Mouse (Mus musculus): ENCODE data around the gene Dnajc10. TPM values are rescaled to one million over a fixed set of nuclear protein-coding genes. Genes with fewer than 3 reads are reported as not detected.

Gene Dnajc10
- polyA plus RNA-seq, 1 experiment from 2014 or later: 84.2 TPM

DNA sequence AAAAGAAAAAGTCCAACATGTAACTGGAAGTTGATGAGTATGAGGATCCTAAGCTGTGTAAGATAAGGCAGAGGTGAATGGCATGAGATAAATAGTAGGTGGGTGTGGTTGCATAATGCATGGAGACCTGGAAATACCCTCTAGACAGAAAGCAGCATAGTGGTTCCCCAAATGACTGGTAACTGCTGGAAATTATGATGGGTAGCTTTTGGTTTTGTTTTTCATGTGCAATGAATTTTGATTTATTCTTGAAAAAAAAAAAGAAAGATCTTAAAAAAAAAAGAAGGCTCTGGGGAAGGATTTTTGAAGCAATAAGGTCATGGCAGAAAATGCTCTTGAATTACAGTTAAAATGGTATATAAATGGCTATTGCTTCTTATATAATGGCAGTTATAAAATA, 59.6 kb downstream of the Dnajc10 start:
- ATAC-seq (ENCODE audit: low read depth): no peak
- Histone ChIP-seq H3K27me3 (replicated peaks; ENCODE audit: control insufficient read depth, insufficient read depth, low read length) (no peaks in the 10 kb centered on the region), H3K4me1 (ENCODE audit: control insufficient read depth, insufficient read depth, low read length) (no peaks in the 10 kb centered on the region), H3K27ac (replicated peaks; ENCODE audit: low read depth, low read length) (no peak overlapping the region), H3K4me3 (ENCODE audit: low read depth, low read length) (no peak overlapping the region), H3K36me3 (ENCODE audit: control insufficient read depth, insufficient read depth, low read length) (no peaks in the 10 kb centered on the region), H3K9me3 (ENCODE audit: control insufficient read depth, low read length) (no peaks in the 10 kb centered on the region), H3K4me2 (ENCODE audit: low read depth, low read length) (no peak overlapping the region), H3K9ac (ENCODE audit: low read depth, low read length) (no peak overlapping the region)
- DNase-seq (ENCODE audit: low spot score): no peak

DNA sequence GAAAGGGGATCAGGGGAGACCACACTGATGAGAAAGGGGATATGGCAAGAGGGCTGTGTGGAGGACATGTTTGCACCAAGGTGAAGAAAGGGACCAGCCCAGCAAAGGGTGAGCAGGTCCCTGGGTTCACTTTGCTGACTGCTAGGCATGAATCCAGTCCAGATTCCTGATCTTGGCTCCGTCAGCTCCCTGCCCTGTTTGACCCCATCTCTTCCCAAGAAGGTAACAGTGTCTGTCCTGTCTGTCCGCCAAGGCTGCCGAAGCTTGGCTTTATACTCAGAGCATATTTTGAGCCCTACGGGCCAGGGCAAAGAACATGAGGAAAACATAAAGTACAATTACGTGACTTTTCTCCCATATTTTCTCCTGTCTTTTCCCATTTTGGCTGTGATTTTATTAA, 64.6 kb downstream of the Dnajc10 start:
- Histone ChIP-seq H3K4me3 (ENCODE audit: low read depth, low read length) (no peak overlapping the region), H3K9ac (ENCODE audit: low read depth, low read length) (no peak overlapping the region)
- 73% methylated on average over 5 of the region's 5 CpGs for WGBS

GRCm38 (mm10) chr2:80384447-80384846, 69.2 kb downstream of the Dnajc10 start:
- ATAC-seq (ENCODE audit: low read depth) (no peak), DNase-seq (ENCODE audit: low spot score) (no peak)
- Histone ChIP-seq H3K4me2 (ENCODE audit: low read depth, low read length) (no peak overlapping the region), H3K4me3 (ENCODE audit: low read depth, low read length) (no peak overlapping the region), H3K9ac (ENCODE audit: low read depth, low read length) (no peak overlapping the region), H3K27me3 (replicated peaks; ENCODE audit: control insufficient read depth, insufficient read depth, low read length) (no peaks in the 10 kb centered on the region), H3K36me3 (ENCODE audit: control insufficient read depth, insufficient read depth, low read length) (no peaks in the 10 kb centered on the region), H3K27ac (replicated peaks; ENCODE audit: low read depth, low read length) (no peak overlapping the region), H3K9me3 (ENCODE audit: control insufficient read depth, low read length) (no peaks in the 10 kb centered on the region), H3K4me1 (ENCODE audit: control insufficient read depth, insufficient read depth, low read length) (peaks cover 16% of the 10 kb centered on the region)
- WGBS: 79% methylated on average over 4 of the region's 4 CpGs

More for the DNA sequence above, 64.6 kb downstream of the Dnajc10 start:
- ATAC-seq (ENCODE audit: low read depth): no peak
- Histone ChIP-seq H3K4me1 (ENCODE audit: control insufficient read depth, insufficient read depth, low read length) (no peaks in the 10 kb centered on the region), H3K27ac (replicated peaks; ENCODE audit: low read depth, low read length) (no peak overlapping the region), H3K4me2 (ENCODE audit: low read depth, low read length) (no peak overlapping the region), H3K36me3 (ENCODE audit: control insufficient read depth, insufficient read depth, low read length) (no peaks in the 10 kb centered on the region), H3K27me3 (replicated peaks; ENCODE audit: control insufficient read depth, insufficient read depth, low read length) (no peaks in the 10 kb centered on the region), H3K9me3 (ENCODE audit: control insufficient read depth, low read length) (no peaks in the 10 kb centered on the region)
- DNase-seq (ENCODE audit: low spot score): no peak

DNA sequence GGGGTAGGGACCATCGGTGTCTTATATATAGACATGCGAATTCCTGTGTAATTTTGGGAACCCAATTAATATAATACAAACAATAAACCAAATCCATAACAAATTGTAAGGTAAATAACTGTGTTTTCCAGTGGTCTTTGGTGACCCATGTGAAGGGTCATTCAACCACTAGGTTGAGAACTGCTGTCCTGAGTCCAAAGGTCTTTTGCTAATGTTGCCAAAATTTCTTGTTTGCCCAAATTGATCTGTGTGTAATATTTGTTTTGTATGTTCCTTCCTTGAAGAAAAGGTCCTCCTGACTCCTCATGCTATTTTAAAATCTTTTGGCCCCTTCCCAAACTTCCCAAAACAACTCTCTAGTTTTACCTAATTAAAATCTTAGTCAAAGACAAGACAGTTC, 71.0 kb downstream of the Dnajc10 start:
- no peak for DNase-seq (ENCODE audit: low spot score)
- Histone ChIP-seq H3K36me3 (ENCODE audit: control insufficient read depth, insufficient read depth, low read length) (no peaks in the 10 kb centered on the region), H3K27ac (replicated peaks; ENCODE audit: low read depth, low read length) (no peak overlapping the region), H3K4me2 (ENCODE audit: low read depth, low read length) (no peak overlapping the region), H3K4me3 (ENCODE audit: low read depth, low read length) (no peak overlapping the region), H3K9ac (ENCODE audit: low read depth, low read length) (no peak overlapping the region), H3K9me3 (ENCODE audit: control insufficient read depth, low read length) (no peaks in the 10 kb centered on the region), H3K27me3 (replicated peaks; ENCODE audit: control insufficient read depth, insufficient read depth, low read length) (no peaks in the 10 kb centered on the region), H3K4me1 (ENCODE audit: control insufficient read depth, insufficient read depth, low read length) (peaks cover 16% of the 10 kb centered on the region)
- no peak for ATAC-seq (ENCODE audit: low read depth)
- WGBS: 92% methylated on average over 2 of the region's 2 CpGs

DNA sequence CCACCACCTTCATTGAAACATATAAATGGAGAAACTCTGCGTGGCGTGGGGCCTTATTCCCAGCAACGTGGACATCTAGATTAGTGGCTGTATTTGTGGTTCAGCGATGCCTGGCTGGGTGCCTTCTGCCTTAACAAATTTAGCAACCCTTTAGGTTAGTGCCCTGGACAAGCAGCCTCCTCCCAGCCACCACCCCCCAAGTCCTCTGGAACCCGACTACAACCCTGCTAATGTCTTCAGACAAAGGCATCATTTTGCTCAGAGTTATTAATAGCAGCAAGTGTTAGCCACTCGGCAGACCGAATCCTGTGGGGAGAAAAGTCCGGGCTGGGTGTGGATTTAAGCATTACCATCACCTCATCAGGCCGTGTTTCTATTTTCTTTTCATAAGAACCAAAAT, 72.4 kb downstream of the Dnajc10 start:
- no peaks in the 10 kb centered on the region for H3K36me3 ChIP-seq (ENCODE audit: control insufficient read depth, insufficient read depth, low read length)
- peak; percentile 57; the same call in 1 of the 2 replicates for ATAC-seq (ENCODE audit: low read depth)
- no peaks in the 10 kb centered on the region for H3K9me3 ChIP-seq (ENCODE audit: control insufficient read depth, low read length)
- peak; percentile 64 for DNase-seq (ENCODE audit: low spot score)
- H3K4me3 ChIP-seq (ENCODE audit: low read depth, low read length): no peak overlapping the region
- H3K9ac ChIP-seq (ENCODE audit: low read depth, low read length): no peak overlapping the region
- H3K4me1 ChIP-seq (ENCODE audit: control insufficient read depth, insufficient read depth, low read length): peaks cover 16% of the 10 kb centered on the region
- H3K4me2 ChIP-seq (ENCODE audit: low read depth, low read length): 0 out of 2 replicates have a peak overlapping the region, but pooled peaks have one; percentile 2
- peak overlapping the region; percentile 39; the same call in 1 of the 2 replicates for H3K27ac ChIP-seq (replicated peaks; ENCODE audit: low read depth, low read length)
- 42% methylated on average over 9 of the region's 9 CpGs for WGBS
- no peaks in the 10 kb centered on the region for H3K27me3 ChIP-seq (replicated peaks; ENCODE audit: control insufficient read depth, insufficient read depth, low read length)

DNA sequence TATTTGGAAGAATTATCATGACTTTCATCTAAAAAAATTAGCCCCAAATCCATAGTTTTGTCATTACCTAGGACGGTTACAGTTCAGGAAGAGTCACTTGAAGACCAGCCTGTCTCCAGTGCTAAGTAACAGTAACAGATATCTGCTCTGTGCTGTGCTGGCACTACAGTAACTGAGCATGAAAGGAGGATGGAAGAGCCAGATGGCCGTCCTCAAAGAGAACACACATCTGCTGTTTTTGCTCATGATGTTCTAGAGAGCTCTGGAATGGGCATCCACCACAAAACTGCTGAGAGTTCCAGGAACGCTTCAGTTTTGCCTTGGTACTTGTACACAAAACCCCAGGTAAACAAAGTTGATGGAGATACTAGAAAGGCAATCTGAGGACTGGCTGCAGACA, 73.1 kb downstream of the Dnajc10 start:
- no peak overlapping the region for H3K4me3 ChIP-seq (ENCODE audit: low read depth, low read length)
- peaks cover 16% of the 10 kb centered on the region for H3K4me1 ChIP-seq (ENCODE audit: control insufficient read depth, insufficient read depth, low read length)
- no peaks in the 10 kb centered on the region for H3K27me3 ChIP-seq (replicated peaks; ENCODE audit: control insufficient read depth, insufficient read depth, low read length)
- DNase-seq (ENCODE audit: low spot score): no peak
- no peak overlapping the region; the same call in 1 of the 2 replicates for H3K27ac ChIP-seq (replicated peaks; ENCODE audit: low read depth, low read length)
- no peak for ATAC-seq (ENCODE audit: low read depth)
- no peaks in the 10 kb centered on the region for H3K36me3 ChIP-seq (ENCODE audit: control insufficient read depth, insufficient read depth, low read length)
- WGBS: 57% methylated on average over 3 of the region's 3 CpGs
- H3K4me2 ChIP-seq (ENCODE audit: low read depth, low read length): no peak overlapping the region
- no peaks in the 10 kb centered on the region for H3K9me3 ChIP-seq (ENCODE audit: control insufficient read depth, low read length)
- H3K9ac ChIP-seq (ENCODE audit: low read depth, low read length): no peak overlapping the region

GRCm38 (mm10) chr2:80396057-80396456, 80.8 kb downstream of the Dnajc10 start:
- Histone ChIP-seq H3K4me1 (ENCODE audit: control insufficient read depth, insufficient read depth, low read length) (peaks cover 4% of the 10 kb centered on the region; the same call in 1 of the 2 replicates), H3K9ac (ENCODE audit: low read depth, low read length) (no peak overlapping the region), H3K36me3 (ENCODE audit: control insufficient read depth, insufficient read depth, low read length) (no peaks in the 10 kb centered on the region), H3K9me3 (ENCODE audit: control insufficient read depth, low read length) (no peaks in the 10 kb centered on the region), H3K27ac (replicated peaks; ENCODE audit: low read depth, low read length) (no peak overlapping the region), H3K27me3 (replicated peaks; ENCODE audit: control insufficient read depth, insufficient read depth, low read length) (no peaks in the 10 kb centered on the region), H3K4me3 (ENCODE audit: low read depth, low read length) (no peak overlapping the region), H3K4me2 (ENCODE audit: low read depth, low read length) (no peak overlapping the region)
- DNase-seq (ENCODE audit: low spot score): no peak
- ATAC-seq (ENCODE audit: low read depth): no peak
- 50% methylated on average over 7 of the region's 7 CpGs for WGBS

GRCm38 (mm10) chr2:80396864-80397263, 81.6 kb downstream of the Dnajc10 start:
- no peaks in the 10 kb centered on the region for H3K27me3 ChIP-seq (replicated peaks; ENCODE audit: control insufficient read depth, insufficient read depth, low read length)
- no peak for ATAC-seq (ENCODE audit: low read depth)
- no peak for DNase-seq (ENCODE audit: low spot score)
- H3K4me1 ChIP-seq (ENCODE audit: control insufficient read depth, insufficient read depth, low read length): peaks cover 4% of the 10 kb centered on the region; the same call in 1 of the 2 replicates
- H3K36me3 ChIP-seq (ENCODE audit: control insufficient read depth, insufficient read depth, low read length): no peaks in the 10 kb centered on the region
- H3K27ac ChIP-seq (replicated peaks; ENCODE audit: low read depth, low read length): no peak overlapping the region
- H3K9me3 ChIP-seq (ENCODE audit: control insufficient read depth, low read length): no peaks in the 10 kb centered on the region
- 21% methylated on average over 3 of the region's 3 CpGs for WGBS
- no peak overlapping the region for H3K4me2 ChIP-seq (ENCODE audit: low read depth, low read length)
- H3K4me3 ChIP-seq (ENCODE audit: low read depth, low read length): no peak overlapping the region
- no peak overlapping the region for H3K9ac ChIP-seq (ENCODE audit: low read depth, low read length)

- Histone ChIP-seq H3K4me2 (ENCODE audit: low read depth, low read length) (no peak overlapping the region), H3K4me3 (ENCODE audit: low read depth, low read length) (no peak overlapping the region), H3K9ac (ENCODE audit: low read depth, low read length) (no peak overlapping the region), H3K9me3 (ENCODE audit: control insufficient read depth, low read length) (no peaks in the 10 kb centered on the region), H3K27me3 (replicated peaks; ENCODE audit: control insufficient read depth, insufficient read depth, low read length) (no peaks in the 10 kb centered on the region), H3K27ac (replicated peaks; ENCODE audit: low read depth, low read length) (no peak overlapping the region), H3K4me1 (ENCODE audit: control insufficient read depth, insufficient read depth, low read length) (peaks cover 4% of the 10 kb centered on the region; the same call in 1 of the 2 replicates), H3K36me3 (ENCODE audit: control insufficient read depth, insufficient read depth, low read length) (no peaks in the 10 kb centered on the region)
- no peak for DNase-seq (ENCODE audit: low spot score)
- no peak for ATAC-seq (ENCODE audit: low read depth)
- WGBS: 22% methylated on average over 3 of the region's 3 CpGs
Measured at GRCm38 (mm10) chr2:80398595-80399099, 83.4 kb downstream of the Dnajc10 start.

All from embryonic facial prominence, embryonic 14.5 days (tissue).